Mouse (Mus musculus): ENCODE results near the gene Clint1. TPM values are rescaled to one million over a fixed set of nuclear protein-coding genes. Genes with fewer than 3 reads are reported as not detected.

Gene Clint1
- polyA plus RNA-seq, 1 experiment from 2014 or later = 60.3 TPM

- no peak overlapping the region for H3K27ac ChIP-seq (replicated peaks)
- no peak overlapping the region for H3K4me3 ChIP-seq
- H3K27me3 ChIP-seq (ENCODE audit: low read depth, poor library complexity, severe bottlenecking) = no peaks in the 10 kb centered on the region
- 96% methylated on average over 5 of the region's 5 CpGs for WGBS
- H3K36me3 ChIP-seq = peaks cover 92% of the 10 kb centered on the region
- H3K9me3 ChIP-seq (replicated peaks) = no peaks in the 10 kb centered on the region
- DNase-seq (ENCODE audit: low spot score) = no peak
- H3K4me1 ChIP-seq = no peaks in the 10 kb centered on the region
These were observed 41.1 kb downstream of the Clint1 start for GRCm38 (mm10) chr11:45892861-45893360.

DNA sequence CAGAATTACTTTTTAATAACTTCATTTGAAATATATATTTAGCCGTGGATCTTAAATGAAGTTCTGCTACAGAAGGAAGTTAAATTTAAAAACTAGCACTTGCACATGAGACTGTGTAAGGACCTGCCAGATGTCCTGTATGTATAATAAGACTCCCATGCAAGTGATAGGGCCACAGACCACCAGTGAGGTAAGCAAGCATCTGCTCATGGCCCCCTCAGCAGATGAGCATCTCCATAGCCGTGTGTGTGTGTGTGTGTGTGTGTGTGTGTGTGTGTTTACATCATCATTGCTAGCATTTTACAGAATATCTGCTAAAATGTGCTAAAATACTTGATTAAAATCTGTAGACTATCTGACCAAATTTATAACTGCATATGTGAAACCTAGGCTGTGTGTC is 45.5 kb downstream of the Clint1 start:
- Histone ChIP-seq H3K4me1 (no peaks in the 10 kb centered on the region; the same call in 1 of the 2 replicates), H3K27me3 (ENCODE audit: low read depth, poor library complexity, severe bottlenecking) (no peaks in the 10 kb centered on the region), H3K4me3 (no peak overlapping the region), H3K27ac (replicated peaks) (no peak overlapping the region), H3K9me3 (replicated peaks) (no peaks in the 10 kb centered on the region), H3K36me3 (peaks cover 75% of the 10 kb centered on the region)
- WGBS = 83% methylated on average over 2 of the region's 2 CpGs
- no peak for DNase-seq (ENCODE audit: low spot score)

DNA sequence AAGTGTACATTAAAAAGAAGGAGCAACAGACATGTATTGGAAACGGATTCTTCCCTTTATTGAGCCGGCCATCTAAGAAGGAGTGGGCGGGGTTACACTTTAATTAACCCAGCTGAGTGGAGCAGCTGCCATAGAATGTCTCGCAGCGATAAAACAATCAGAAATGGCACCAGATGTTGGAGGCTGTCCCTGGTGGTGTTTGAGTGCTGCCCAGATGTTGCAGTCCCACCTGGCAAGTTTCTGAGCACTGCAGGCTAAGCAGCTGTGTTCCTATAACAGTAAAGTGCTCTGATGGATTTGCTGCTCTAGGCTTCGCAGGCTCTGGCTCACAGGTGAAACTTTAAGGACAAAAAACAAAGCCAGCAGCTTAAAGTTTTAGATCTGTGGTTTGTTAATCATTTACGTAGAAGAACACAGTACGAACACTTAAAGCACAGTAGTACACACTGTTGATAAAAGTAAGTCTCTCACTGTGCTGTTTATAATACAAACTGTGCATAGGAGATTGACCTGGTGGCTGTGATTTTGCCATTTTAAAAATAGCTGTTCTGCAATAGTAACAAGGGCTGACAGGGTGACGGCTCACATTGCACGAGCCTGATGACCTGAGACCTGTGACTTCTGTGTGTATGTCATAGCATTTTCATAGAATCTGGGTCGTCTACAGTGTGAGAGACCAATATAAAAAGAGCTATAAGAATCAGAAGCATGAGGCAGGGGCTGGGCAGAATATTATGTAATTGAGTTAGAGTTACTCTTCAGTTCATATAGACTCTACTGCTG is 48.6 kb downstream of the Clint1 start:
- Histone ChIP-seq H3K27ac (replicated peaks) (no peak overlapping the region), H3K36me3 (peaks cover 65% of the 10 kb centered on the region), H3K27me3 (ENCODE audit: low read depth, poor library complexity, severe bottlenecking) (no peaks in the 10 kb centered on the region), H3K4me3 (no peak overlapping the region), H3K4me1 (no peaks in the 10 kb centered on the region; the same call in 1 of the 2 replicates), H3K9me3 (replicated peaks) (no peaks in the 10 kb centered on the region)
- DNase-seq (ENCODE audit: low spot score) = no peak
- 87% methylated on average over 11 of the region's 11 CpGs for WGBS

GRCm38 (mm10) chr11:45906109-45906786 is 54.4 kb downstream of the Clint1 start:
- WGBS = 88% methylated on average over 8 of the region's 8 CpGs
- DNase-seq (ENCODE audit: low spot score) = no peak
- no peaks in the 10 kb centered on the region for H3K9me3 ChIP-seq (replicated peaks)
- no peaks in the 10 kb centered on the region for H3K4me1 ChIP-seq
- no peaks in the 10 kb centered on the region for H3K27me3 ChIP-seq (ENCODE audit: low read depth, poor library complexity, severe bottlenecking)
- no peak overlapping the region for H3K4me3 ChIP-seq
- H3K36me3 ChIP-seq = peaks cover 85% of the 10 kb centered on the region
- H3K27ac ChIP-seq (replicated peaks) = no peak overlapping the region

DNA sequence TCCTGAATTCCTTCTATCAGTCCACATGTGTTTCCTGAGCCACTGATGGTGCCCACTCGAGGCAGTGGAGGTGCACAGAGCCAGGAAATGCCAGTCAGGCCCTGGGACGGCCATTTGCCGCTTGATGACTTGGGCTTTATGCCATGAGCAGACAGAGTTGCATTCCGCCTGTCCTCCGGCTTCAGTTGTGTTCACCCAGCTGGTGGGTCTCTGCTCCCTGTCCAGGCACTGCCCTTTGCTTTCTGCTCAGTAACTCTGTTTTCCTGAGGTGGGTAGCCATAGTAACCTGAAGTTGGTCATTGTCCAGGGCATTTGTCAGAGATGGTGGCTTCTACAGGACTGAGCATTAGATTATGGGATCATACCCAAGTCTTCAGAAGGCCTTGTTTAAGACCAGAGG is 55.5 kb downstream of the Clint1 start:
- Histone ChIP-seq H3K27ac (replicated peaks) (no peak overlapping the region), H3K27me3 (ENCODE audit: low read depth, poor library complexity, severe bottlenecking) (no peaks in the 10 kb centered on the region), H3K4me1 (no peaks in the 10 kb centered on the region), H3K4me3 (no peak overlapping the region), H3K36me3 (peaks cover 86% of the 10 kb centered on the region), H3K9me3 (replicated peaks) (no peaks in the 10 kb centered on the region)
- no peak for DNase-seq (ENCODE audit: low spot score)
- 89% methylated on average over 5 of the region's 5 CpGs for WGBS

- H3K27me3 ChIP-seq (ENCODE audit: low read depth, poor library complexity, severe bottlenecking) = no peaks in the 10 kb centered on the region
- no peak overlapping the region for H3K27ac ChIP-seq (replicated peaks)
- H3K36me3 ChIP-seq = peaks cover 78% of the 10 kb centered on the region
- DNase-seq (ENCODE audit: low spot score) = no peak
- WGBS = 94% methylated on average over 7 of the region's 7 CpGs
- no peaks in the 10 kb centered on the region for H3K9me3 ChIP-seq (replicated peaks)
- no peak overlapping the region for H3K4me3 ChIP-seq
- no peaks in the 10 kb centered on the region for H3K4me1 ChIP-seq
These were observed 56.2 kb downstream of the Clint1 start for GRCm38 (mm10) chr11:45908070-45908469.

- 91% methylated on average over 7 of the region's 7 CpGs for WGBS
- H3K4me1 ChIP-seq = no peaks in the 10 kb centered on the region
- H3K4me3 ChIP-seq = no peak overlapping the region
- H3K36me3 ChIP-seq = peaks cover 70% of the 10 kb centered on the region
- H3K27ac ChIP-seq (replicated peaks) = no peak overlapping the region
- no peaks in the 10 kb centered on the region for H3K27me3 ChIP-seq (ENCODE audit: low read depth, poor library complexity, severe bottlenecking)
- no peaks in the 10 kb centered on the region for H3K9me3 ChIP-seq (replicated peaks)
- no peak for DNase-seq (ENCODE audit: low spot score)
These were observed 57.0 kb downstream of the Clint1 start for GRCm38 (mm10) chr11:45908894-45909293.

GRCm38 (mm10) chr11:45910701-45911100 is 58.9 kb downstream of the Clint1 start:
- WGBS = 95% methylated on average over 5 of the region's 5 CpGs
- 0 out of 2 replicates have a peak, but pooled peaks cover 4% of the 10 kb centered on the region for H3K4me1 ChIP-seq
- H3K4me3 ChIP-seq = no peak overlapping the region
- no peak for DNase-seq (ENCODE audit: low spot score)
- H3K36me3 ChIP-seq = peaks cover 63% of the 10 kb centered on the region
- no peaks in the 10 kb centered on the region for H3K27me3 ChIP-seq (ENCODE audit: low read depth, poor library complexity, severe bottlenecking)
- no peak overlapping the region for H3K27ac ChIP-seq (replicated peaks)
- H3K9me3 ChIP-seq (replicated peaks) = no peaks in the 10 kb centered on the region

DNA sequence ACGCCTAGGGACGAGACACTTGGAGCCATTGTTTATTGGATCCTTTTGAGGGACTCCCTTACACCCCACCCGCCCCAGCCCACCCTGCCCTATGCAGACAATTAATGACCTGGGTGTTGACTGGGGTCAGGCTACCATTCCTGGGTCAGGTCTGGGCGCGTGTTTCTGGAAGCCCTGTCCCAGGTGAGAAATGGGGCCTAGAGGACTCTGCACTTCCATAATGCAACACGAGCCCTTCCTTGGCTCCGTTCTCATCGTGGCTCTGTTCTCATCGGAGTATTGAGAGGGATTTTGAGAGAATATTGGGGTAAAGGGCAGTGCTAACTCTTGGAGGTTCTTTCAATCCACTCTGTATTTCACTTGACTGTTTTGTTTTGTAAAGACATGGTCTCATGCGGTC is 64.3 kb downstream of the Clint1 start:
- WGBS = 90% methylated on average over 10 of the region's 10 CpGs
- Histone ChIP-seq H3K4me1 (peaks cover 16% of the 10 kb centered on the region), H3K4me3 (no peak overlapping the region), H3K9me3 (replicated peaks) (no peaks in the 10 kb centered on the region), H3K27ac (replicated peaks) (peak overlapping the region; percentile 55; the same call in 1 of the 2 replicates), H3K36me3 (peaks cover 9% of the 10 kb centered on the region), H3K27me3 (ENCODE audit: low read depth, poor library complexity, severe bottlenecking) (no peaks in the 10 kb centered on the region)
- DNase-seq (ENCODE audit: low spot score) = no peak

DNA sequence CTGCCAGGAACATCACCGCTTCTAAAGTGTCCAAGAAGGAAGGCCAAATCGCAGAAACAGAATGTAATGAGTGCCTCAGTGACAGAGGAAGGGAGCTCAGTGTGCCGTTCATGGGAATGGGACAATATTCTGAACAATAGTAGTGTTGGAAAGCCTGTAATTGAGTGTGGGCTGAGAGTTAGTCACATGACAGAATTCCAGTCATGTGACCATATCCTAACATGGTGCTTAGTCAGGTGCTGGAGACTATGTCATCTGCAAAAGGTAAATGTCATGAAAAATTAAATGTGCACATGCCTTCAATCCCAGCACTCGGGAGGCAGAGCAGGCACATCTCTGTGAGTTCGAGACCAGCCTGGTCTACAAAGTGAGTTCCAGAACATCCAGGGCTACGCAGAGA is 66.2 kb downstream of the Clint1 start:
- H3K36me3 ChIP-seq = no peaks in the 10 kb centered on the region
- H3K4me3 ChIP-seq = no peak overlapping the region
- no peak for DNase-seq (ENCODE audit: low spot score)
- no peaks in the 10 kb centered on the region for H3K9me3 ChIP-seq (replicated peaks)
- no peaks in the 10 kb centered on the region for H3K27me3 ChIP-seq (ENCODE audit: low read depth, poor library complexity, severe bottlenecking)
- H3K4me1 ChIP-seq = peaks cover 31% of the 10 kb centered on the region
- WGBS = 97% methylated on average over 6 of the region's 6 CpGs
- no peak overlapping the region for H3K27ac ChIP-seq (replicated peaks)

DNA sequence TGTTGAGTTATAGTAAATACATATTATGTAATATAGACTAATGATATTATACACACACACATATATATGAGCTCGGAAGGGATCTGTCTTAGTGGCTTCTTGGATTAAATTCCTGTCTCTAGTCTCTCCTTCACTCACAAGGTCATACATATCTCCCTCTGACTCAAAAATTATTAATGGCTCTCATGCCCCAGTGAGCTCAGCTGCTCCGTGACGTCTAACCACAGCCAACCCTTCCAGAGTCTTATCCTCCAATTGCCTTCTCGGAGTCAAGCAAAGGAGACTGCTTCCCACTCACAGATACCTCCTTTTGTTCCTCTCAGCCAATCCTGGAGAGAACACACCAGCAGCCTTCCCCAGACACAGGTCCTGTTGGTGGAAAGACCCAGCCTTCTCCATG is 67.0 kb downstream of the Clint1 start:
- Histone ChIP-seq H3K36me3 (no peaks in the 10 kb centered on the region), H3K4me3 (no peak overlapping the region), H3K9me3 (replicated peaks) (no peaks in the 10 kb centered on the region), H3K27ac (replicated peaks) (no peak overlapping the region), H3K4me1 (peaks cover 31% of the 10 kb centered on the region), H3K27me3 (ENCODE audit: low read depth, poor library complexity, severe bottlenecking) (no peaks in the 10 kb centered on the region)
- 83% methylated on average over 4 of the region's 4 CpGs for WGBS
- no peak for DNase-seq (ENCODE audit: low spot score)

DNA sequence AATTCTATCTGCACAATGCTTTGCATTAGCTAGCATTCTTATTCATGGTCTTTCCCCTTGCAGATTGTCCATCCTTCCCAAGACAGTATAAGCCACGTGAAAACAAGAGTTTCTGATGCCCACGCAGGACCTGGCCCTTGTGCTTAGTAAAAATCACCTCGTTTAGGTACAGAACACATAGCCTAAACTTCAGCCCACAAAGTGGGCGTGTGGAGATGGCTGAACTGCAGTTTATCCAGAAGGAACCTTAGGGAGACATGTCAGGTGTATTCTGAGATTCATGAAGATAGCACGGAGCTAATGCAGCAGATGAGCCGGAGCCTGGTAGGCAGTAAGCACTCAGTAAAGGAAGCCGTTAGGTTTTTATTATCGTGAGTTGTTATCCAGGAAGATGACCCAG is 69.2 kb downstream of the Clint1 start:
- Histone ChIP-seq H3K36me3 (no peaks in the 10 kb centered on the region), H3K4me3 (peak overlapping the region; percentile 24), H3K4me1 (peaks cover 32% of the 10 kb centered on the region), H3K9me3 (replicated peaks) (no peaks in the 10 kb centered on the region), H3K27ac (replicated peaks) (peak overlapping the region; percentile 86), H3K27me3 (ENCODE audit: low read depth, poor library complexity, severe bottlenecking) (no peaks in the 10 kb centered on the region)
- 39% methylated on average over 8 of the region's 8 CpGs for WGBS
- DNase-seq (ENCODE audit: low spot score) = peak; percentile 26

DNA sequence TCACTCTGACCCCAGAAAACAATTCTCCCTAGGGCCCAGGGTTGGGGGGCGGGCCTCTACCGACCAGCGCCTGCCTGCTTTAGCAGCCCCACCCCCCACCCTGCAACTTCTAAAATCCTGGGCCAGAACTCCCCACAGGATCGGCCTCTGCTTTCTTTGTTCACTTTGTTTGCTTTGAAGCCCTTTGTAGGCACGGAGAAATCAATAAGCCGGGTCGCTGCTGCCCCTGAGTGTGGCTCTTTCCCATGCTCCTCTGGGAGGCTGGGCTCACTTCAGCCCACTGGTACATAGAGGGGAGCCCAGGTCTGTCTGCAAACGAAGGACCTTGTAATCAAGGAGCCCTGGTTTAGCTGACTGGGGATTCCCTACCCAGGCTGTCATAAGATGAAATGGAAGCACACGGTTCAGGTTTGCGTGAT is 69.6 kb downstream of the Clint1 start:
- Histone ChIP-seq H3K4me1 (peaks cover 37% of the 10 kb centered on the region), H3K9me3 (replicated peaks) (no peaks in the 10 kb centered on the region), H3K27ac (replicated peaks) (peak overlapping the region; percentile 86), H3K4me3 (peak overlapping the region; percentile 24), H3K36me3 (no peaks in the 10 kb centered on the region), H3K27me3 (ENCODE audit: low read depth, poor library complexity, severe bottlenecking) (no peaks in the 10 kb centered on the region)
- WGBS = 6% methylated on average over 10 of the region's 10 CpGs
- peak; percentile 75 for DNase-seq (ENCODE audit: low spot score)

All from midbrain, embryonic 10.5 days (tissue).